Mouse (Mus musculus) liver, adult (tissue): Measurements from ENCODE around the gene Capn13.

Experiments used
- GATA4 ChIP-seq: IDR thresholded peaks from 2 replicates; pipeline ENCODE4 v1.6.1; 2014; ENCODE audit warnings: mild to moderate bottlenecking, low read length; ENCODE audit not compliant: insufficient replicate concordance

Gene Capn13

DNA sequence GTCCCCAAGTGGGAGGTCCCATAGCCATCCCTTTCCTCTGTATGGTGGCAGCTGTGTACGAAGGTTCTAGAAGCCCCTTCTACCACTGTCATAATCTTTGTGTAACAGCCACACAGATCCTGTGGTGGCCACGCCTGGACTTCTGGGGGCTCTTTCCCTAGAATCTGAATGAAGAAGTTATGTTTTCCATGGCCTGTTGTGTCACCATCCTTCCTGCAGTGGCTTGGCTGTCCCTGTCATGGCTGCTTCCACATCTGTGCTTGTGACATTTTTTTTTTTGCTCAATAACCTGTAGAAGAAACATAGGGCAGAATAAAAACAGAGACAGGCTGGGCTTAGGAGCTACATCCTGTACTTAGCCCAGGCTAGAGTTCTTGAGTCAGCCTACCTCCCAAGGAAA lies at the start of gene Capn13:
Gene Capn13 (minus strand): TSS at position 5 of the 400 bp plus-strand sequence.
- TF ChIP-seq GATA4: no peak

DNA sequence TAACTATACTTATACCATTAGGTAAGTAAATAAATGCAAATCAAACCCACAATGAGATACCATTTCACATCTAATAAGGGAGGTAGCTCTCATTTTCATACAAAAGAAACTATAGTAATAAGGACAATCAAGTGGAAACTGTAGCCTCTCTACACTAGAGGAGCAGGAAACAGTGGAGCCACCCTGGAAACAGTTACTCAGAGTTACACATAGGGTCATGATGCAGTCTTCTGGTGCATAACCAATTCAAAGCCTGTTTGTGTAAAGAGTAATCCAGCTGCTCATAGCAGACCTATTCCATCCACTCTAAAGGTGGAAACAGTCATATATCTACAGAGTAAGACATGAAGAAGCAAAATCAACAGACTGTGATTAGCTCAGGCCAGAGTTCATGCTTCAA lies 48.4 kb upstream of the Capn13 start:
- TF ChIP-seq GATA4: no peak

DNA sequence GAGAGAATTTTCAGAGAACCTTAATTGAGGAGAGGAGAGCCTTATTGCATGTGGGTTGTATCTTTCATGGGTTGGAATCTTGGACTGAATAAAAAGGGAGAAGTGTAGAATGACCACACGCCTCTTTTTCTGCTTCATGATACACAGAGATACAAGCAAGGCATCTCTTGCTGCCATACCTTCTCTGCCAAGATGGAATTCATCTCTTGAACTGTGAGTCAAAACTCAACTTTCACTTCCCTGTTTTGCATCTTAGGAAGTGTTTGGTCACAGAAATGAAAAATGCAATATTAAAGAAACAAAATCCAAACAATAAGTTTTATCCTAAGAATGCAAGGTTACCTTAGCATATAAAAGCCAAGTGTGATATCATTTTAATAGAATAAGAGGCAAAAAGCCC lies 40.1 kb upstream of the Capn13 start:
- no peak for TF ChIP-seq GATA4

DNA sequence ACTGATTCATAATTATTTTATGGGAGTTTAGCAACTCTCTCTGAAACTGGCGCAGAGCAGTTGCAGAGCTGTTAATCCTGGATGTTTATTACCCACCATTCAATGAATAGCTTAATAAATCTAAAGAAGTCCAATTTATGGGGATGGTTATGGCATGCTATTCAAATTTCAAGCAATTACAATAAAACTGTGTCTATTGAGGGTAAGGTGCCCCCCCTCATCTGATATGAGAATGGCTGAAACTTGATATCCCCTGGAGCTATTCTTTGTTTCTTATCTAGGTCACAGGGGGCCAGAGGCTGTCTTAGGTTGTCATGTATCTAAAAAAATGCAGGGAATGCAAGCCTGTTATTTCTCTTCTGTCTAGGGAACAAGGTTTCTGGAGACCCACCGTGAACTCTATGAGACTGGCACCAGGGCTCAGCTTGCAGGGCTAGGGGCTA lies 31.9 kb upstream of the Capn13 start:
- TF ChIP-seq GATA4: no peak

DNA sequence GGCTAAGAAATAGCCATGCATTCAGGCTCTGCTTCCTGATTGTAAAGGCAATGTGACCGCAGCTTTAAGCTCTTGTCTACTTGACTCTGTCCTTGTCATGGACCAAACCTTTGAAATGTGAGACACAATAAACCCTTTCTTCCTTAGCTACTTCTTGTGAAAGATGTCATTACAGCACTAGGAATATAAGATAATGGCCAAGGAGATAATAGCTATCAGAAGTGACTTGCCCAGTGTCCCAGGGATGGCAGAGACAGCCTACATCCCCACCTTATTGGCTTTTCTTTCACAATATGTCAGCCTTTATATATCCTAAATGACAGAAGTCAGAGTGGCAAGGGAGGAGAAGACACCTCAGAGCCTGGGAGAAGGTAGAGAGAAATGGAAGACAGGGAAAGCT lies 31.4 kb upstream of the Capn13 start:
- no peak for TF ChIP-seq GATA4

DNA sequence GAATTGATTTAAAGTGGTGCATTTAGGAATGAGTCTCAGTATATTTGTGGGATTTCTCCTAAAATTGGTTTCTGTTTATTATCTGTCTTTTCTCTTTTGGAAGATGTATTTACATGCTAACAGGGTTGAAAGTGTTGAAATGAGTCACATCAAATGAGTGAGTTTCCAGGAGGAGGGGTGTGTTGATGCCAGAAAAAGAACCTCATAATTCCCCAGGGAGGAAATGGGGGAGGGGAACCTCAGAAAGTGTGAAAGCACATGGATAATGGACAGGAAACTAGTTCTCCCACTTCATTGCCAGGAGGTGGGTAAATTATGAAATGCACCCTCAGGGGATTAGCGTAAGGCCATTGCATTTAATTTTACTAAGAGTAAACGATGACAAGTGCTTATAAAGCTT lies 16.7 kb upstream of the Capn13 start:
- no peak for TF ChIP-seq GATA4

DNA sequence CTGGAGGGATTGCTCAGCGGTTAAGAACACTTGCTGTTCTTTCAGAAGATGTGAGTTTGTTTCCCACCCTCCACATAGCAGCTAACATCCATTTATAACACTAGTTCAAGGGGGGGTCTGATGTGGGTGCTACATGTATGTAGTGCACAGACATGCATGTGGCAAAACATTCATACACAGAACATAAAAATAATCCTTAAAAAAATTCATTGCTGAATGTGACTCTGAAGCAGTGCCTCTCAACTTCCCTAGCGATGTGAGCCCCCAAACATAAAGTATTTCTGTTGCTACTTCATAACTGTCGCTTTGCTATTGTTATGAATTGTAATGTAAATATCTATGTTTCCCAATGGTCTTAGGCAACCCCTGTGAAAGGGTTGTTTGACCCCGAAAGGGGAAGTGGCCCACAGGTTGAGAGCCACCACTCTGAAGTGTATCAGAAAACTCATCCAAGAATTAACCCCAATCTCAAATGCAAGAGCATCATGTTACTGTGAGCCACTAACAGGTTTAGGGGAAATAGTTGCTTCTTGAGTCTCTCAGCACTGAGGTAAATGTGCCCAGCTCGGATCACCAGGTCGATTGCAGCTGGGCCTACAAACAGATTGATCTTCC lies 15.6 kb upstream of the Capn13 start:
- no peak for TF ChIP-seq GATA4

DNA sequence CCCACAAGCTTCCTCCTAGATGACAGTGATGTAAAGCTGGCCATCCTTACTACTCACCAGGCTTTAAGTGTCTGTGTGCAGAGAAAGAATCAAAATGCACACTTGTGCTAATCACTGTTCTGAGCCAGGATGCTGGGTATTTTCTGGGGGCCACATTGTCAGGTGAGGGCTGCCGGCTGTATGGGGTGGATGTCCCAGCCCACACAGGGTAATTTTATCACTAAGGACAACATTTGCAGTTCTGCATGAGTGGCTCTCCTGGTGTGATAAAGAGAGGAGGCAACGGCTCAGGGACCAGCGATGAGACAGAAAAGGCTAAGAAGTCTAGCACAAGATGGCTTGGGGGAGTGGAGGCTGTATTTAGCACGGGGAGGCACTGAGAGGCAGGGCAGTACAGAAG lies 11.2 kb upstream of the Capn13 start:
- no peak for TF ChIP-seq GATA4

DNA sequence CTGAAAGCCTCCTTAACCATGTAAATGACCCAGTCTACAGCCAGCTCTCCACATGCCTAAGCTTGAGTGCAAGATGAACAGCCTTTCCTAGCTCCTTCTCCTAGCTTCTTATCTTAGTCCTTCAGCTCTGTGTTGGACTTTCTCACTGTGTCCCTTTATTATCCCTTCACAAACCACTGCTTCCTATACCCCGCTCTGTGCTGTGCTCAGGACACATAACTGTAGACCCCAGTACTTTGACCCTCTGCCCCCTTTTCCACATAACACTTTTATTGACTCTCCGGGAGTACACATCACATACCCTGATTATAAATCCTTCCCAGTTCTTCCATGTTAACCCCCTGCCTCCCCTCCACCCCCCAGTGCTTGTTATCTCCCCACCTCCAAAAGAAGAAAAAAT lies 606 bp upstream of the Capn13 start:
- TF ChIP-seq GATA4: no peak

DNA sequence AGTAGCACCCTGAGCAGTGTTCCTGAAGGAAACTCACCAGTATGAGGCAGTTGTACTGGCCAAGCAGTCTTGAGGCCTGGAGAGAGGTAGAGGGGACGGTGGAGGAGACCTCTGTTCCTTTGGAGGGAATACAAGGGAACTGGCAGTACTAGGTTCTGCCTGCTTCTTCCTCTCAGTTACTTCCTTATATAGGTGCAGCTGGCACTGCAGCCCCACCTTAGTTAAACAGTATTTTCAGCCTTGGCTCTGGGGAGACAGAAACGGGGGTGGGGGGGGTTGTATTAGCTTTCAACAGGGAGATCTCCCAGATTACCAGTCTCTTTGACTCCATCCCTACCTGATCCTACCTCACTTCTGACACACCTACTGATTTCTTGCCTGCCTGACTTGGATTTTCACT lies 1.5 kb downstream of the Capn13 start:
- no peak for TF ChIP-seq GATA4

DNA sequence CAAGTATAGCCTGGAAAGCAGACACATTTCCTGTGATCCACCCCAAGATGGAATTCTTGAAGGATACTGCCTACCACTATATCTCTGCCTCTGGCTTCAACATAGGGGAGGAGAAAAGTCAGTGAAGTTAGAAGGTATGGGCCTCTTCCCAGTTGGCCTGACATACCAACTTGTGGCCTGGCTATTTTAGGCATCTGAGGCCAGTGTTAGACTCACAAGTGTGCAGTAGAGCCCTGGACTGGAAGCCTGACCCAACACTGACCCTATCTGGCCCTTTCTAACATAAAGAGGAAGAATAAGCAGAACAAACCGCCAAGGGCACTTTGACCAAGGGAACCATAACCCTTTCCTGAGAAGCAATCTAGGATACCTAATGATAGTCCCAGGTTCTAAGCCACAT lies 7.3 kb downstream of the Capn13 start:
- TF ChIP-seq GATA4: no peak

DNA sequence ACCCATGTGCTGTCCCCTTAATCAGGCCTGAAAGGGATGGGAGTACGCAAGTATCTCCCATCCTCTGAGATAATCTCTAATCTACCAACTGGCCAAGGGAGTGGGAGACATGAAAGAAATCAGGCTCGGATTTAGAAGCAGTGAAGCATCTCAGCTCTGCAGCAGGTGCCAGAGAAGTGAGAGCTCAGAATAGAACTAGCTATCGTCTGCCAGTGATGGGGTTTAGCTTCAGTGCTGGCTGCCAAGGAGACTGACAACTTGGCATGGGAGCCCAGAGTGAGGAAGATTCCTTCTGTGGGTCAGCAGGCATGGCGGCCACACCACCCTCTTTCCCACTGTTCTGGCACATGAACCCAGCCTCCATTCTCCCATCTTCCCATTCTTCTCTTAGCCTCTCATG lies 8.9 kb downstream of the Capn13 start:
- TF ChIP-seq GATA4: no peak

DNA sequence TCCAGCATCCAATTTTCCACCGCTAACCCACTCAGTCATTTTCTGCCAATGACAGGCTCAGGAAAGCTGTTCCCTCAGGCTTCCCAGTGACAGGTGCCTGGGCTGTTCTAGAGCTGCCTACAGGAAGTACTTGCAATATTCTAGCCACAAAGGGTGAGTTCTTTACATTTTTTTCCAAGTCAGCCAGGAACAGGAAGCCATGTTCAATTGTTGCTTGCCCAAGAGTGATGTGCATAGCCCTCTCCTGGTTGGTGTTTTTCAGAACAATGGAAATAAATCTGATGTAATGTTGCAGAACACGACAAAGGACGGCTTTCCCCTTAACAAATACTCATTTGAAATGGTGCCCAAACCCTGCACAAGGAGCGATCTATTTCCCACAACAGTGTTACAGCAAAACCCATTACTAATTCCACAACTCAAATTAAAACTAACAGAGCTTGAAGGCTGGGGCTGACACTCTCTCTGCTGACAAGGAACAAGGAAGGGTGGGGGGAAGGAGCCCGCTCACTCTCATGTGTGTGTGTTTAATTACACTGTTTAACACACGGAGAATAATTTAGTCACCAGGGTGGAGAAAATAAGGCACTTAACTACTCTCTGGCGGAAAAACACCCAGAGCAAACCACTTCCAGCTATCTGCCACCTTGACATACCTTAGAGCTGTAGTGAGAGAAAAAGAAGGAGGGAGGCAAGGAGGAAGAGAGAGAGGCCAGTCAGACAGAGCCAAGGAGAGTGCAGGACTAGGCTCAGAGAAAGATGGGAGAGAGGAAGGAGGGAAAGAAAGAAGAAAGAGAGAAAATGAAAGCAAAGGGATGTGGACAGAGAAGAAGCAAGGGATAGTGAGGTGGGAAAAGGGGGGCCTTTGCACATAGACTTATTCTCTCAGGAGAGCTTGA lies 10.2 kb downstream of the Capn13 start:
- no peak for TF ChIP-seq GATA4

DNA sequence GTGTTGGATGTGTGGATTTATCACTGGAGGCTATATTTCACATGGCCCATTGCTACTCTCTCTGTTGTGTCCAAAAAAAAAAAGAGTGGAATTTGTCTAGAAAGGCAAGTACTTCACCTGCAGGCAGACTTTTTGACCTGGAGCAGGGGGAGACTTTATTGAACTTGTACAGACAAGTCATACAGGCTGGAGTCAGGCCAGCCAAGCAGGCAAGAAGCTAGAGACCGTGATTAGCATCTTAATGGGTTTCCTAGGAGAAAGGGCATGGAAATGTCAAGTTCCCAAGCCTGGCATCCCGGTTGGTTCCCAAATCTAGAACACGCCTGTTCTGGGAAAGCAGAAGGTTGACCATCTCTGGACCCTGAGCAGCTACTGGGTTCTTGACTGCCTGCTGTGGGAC lies 11.3 kb downstream of the Capn13 start:
- no peak for TF ChIP-seq GATA4

DNA sequence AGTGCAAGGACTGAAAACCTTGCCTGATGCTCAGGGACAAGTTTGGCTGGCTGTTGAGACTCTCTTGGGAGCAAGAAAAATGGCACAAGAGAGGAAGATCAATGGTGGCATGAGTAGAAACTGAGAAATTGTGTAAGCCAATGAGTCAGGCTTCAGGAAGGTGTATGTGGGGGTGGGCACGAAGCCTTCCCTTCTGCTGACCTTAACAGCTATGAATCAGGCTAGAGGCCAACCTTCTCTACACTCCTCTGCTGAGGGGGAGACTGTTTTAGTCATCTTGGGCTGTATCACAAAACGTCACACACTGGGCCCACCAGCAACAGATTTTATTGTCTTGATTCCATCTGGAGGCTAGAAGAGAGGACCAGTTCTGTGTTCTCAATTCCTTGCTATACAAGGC lies 14.1 kb downstream of the Capn13 start:
- TF ChIP-seq GATA4: no peak

DNA sequence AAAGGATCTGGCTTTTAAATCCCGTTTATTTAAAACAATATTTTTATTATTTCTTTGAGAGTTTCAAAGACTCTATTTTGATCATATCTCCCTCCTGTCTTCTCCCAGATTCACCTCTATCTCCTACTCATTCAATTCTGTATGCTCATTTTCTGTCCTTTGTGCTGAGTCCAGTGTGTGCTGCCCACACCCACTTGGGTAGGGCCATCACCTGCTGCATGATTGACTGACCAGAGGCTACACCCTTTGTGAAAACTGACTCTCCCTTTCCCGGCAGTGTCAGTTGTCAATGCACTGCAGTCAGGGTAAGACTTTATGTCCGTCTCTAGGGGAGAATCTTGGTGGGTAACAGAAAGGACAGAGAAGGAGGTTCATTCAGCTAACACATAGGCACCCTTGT lies 14.7 kb downstream of the Capn13 start:
- no peak for TF ChIP-seq GATA4
